Mouse (Mus musculus) T-helper 1 cell (primary cell): ENCODE data around the gene Zfp799.
"Not testable (repeated sequence)": the region's sequence is repeated elsewhere in the genome, so short reads cannot be mapped to it uniquely, and the experiment has no call there.

Experiments used
- in situ Hi-C: fragments of 300-600 bp; cut with MboI, MseI; formaldehyde crosslinking; loops from one replicate; pipeline ENCODE4 v1.15.1; 2025; ENCODE audit warnings: high pct_unique_total_duplicates

The Zfp799 gene

DNA sequence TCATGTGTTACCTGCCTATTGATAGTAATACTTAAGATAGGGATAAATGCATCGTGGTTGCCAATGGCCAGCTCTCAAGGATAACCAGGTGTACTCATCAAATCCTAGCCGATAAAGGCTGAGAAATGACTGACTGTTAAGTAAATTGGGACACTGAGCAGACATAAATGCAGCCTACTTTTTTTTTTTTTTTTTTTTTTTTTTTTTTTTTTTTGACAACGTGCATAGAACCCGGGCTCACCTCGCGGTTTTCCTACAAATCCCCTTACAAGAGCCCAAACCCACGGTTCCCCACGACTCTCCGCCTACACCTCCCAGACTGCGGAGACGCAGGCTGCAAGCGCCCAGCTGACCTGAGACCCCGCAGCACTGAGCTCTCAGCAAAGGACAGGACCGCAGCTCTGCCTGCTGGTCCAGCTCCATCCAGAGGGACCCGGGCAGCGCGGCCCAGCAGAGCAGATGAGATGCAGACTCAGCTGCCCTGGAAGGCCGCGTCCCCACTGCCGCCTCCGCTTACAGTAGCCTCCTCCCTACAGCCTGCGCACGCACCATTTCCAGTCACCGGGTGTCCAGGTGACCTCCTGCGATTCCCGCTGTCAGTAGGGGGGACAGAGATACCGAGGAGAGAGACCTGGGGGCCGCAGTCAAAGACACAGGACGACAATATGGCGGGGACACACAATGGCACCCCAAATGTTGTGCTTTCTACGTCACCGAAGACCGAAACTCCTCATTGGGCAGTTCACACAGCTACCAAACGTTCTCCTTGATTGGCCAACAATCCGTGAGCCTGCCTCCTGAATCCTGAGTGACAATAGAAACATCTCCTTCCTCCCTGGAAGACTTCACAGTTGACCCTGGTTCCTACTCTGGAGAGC, at the start of gene Zfp799:
TSS of gene Zfp799 (minus strand) at position 722 of the 878 bp plus-strand sequence.
- in situ Hi-C loops = no loop called here

DNA sequence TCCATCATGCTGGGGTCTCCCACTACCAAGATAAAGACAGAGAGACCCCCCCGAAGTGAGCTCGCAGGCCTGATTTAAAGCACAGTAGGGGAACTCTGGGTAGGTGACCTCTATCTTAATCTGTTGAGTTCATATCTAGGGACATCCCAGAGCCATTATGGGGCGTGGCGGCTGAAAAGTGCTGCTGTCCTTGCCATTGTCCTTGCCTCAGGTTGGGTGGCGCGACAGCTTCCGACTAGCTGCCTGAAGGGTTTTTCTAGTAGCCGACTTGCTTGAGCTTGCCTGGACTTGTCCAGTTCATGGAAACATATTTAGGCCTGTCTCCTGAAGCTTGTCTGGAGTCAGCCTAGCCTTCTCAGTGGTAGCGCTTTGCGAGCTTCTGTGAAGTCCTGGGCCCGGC, 48.7 kb upstream of the Zfp799 start:
- in situ Hi-C loops = no loop called here

DNA sequence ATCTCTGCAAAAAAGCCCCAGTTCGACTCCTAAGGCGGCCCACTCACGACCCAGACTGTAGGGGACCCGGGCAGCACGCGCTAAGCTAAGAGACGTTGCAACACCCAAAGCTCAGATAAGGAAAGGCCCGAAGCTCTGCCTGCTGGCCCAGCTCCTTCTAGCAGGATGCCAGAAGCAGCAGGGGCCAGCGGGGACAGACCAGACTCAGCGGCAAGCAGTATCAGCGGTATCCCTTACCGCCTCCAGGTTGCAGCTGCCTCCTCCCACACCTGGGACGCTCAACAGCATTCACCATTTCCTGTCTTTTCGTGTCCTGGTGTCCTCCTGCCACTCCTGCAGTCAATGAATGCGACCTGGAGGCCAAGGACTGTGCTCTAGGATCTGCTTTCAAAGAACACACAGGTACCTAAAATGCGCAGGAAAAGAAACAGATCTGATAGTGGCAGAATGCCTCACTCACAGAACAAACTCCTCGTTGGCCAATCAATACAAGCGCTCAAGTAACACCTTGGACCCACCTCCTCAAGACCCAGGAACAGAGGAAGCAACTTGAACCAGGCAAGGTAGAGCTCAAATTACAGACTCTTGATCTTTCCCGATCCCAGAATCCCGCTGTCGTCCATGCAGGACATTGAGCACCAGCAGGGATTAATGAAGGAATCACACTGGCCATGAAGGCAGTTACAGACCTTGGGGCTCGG, 47.6 kb upstream of the Zfp799 start:
- in situ Hi-C loops = no loop called here

DNA sequence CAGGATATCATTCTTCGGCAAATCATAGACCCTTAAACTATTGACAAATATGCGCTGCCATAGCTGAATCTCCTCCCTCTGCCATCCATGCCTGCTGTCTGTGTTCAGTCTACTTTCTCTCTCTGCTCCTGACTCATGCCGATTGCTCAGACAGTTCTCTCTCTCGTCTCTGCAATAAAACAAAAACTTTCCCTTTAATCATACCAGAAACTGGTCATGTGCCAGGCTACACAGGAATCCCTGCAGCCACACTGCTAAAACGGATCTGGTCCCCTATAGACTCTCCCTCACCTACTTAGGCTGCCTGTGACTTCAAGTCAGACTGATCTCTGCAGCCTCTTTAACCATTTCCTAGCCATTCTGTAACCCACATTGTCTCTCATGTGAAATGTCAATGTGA, 42.6 kb upstream of the Zfp799 start:
- in situ Hi-C loops = no loop called here

DNA sequence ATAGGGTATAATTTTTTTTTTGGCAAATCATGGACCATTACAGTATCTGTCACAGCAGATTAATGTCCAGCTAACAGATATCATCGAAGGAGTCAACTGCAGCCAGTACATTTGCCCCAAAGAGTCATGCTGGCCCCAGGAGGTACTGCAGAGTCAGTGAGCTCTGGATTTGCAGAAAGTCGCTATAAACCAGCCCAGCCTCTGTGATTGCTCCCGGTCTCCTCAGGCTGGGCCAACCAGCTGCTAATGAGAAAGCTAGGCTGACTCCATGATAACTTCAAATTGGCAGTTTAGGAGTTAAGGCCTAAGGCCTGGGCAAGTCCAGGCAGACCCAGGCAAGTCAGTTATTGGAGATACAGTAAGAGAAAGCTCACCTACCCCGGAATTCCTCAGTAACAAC, 42.0 kb upstream of the Zfp799 start:
- in situ Hi-C loops = no loop called here

DNA sequence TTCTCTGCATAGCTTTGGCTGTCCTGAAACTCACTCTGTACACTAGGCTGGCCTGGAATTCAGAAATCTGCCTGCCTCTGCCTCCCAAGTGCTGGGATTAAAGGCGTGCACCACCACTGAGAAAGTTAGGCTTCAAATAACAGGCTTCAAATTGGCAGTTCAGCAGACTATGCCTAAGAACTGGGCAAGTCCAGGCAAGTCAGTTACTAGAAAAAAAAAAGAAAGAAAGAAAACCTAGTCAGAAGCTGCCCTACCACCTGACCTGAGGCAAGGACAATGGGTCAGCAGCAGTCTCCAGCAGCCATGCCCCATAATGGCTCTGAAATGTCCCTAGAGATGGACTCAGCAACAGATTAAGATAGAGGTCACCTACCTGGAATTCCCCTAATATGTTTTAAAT, 41.4 kb upstream of the Zfp799 start:
- in situ Hi-C loops = no loop called here

DNA sequence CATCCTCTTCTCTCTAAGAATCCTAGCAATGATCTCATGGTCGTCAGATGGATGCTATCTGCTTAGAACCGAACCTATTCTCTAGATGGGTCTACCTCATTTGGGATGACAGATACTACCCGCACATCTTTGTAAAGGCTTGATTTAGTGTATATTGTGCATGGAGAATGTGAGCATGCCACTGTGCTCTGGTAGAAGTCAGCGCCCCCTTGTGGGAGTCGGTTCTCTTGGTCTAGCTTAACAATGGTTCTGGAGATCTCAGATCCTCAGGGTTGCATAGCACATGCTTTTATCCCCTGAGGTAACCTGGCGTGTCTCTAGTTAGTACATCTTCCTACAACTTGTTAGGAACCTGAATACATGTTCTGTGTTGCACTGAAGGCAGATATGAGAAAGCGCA, 37.2 kb upstream of the Zfp799 start:
- in situ Hi-C loops = loop anchor here (10.0 kb wide), 1 partner anchor 432 kb away; no protein-coding TSS in a partner anchor

DNA sequence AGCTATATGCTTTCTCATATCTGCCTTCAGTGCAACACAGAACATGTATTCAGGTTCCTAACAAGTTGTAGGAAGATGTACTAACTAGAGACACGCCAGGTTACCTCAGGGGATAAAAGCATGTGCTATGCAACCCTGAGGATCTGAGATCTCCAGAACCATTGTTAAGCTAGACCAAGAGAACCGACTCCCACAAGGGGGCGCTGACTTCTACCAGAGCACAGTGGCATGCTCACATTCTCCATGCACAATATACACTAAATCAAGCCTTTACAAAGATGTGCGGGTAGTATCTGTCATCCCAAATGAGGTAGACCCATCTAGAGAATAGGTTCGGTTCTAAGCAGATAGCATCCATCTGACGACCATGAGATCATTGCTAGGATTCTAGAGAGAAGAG, 26.7 kb upstream of the Zfp799 start:
- in situ Hi-C loops = not testable (repeated sequence)

DNA sequence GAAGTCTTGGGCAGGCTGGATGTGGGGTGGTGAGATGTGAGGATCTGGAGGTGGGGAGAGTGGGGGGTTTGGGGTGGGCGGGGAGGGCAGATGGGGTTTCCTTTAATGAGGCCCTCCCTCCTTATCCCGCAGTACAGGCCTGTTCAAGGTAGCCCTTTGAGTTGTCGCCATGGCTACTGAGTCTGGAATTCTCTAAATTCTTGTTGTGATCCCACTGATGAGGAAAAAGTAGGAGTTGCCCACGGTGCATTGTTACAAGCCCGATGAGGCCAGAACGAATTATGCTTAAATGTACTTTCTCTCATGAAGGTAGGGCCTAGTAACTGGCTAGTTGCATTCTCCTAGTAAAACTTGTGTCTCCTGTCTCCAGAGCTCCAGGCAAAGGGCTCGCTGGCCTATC, 21.5 kb upstream of the Zfp799 start:
- in situ Hi-C loops = no loop called here

DNA sequence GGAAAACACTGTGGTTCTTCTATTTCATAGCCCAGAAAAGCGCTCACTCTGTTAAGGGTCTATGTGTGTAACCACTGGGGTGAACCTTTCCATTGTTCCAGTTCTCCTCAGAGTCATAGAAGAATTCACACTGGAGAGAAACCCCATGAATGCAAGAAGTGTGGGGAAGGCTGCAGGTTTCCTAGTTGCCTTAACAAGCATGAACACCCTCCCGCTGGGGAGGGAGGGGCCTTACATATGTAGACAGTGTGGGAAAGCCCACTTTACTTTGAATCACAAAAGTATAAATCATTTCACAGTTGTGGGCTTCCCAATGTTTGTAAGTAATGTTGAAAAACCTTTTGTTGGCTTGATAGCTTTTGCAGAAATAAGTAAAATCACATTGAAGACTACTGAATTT, 11.3 kb upstream of the Zfp799 start:
- in situ Hi-C loops = loop anchor here (10.0 kb wide), 1 partner anchor 1443 kb away; the partner anchor contains the start of gene H2-Aa

DNA sequence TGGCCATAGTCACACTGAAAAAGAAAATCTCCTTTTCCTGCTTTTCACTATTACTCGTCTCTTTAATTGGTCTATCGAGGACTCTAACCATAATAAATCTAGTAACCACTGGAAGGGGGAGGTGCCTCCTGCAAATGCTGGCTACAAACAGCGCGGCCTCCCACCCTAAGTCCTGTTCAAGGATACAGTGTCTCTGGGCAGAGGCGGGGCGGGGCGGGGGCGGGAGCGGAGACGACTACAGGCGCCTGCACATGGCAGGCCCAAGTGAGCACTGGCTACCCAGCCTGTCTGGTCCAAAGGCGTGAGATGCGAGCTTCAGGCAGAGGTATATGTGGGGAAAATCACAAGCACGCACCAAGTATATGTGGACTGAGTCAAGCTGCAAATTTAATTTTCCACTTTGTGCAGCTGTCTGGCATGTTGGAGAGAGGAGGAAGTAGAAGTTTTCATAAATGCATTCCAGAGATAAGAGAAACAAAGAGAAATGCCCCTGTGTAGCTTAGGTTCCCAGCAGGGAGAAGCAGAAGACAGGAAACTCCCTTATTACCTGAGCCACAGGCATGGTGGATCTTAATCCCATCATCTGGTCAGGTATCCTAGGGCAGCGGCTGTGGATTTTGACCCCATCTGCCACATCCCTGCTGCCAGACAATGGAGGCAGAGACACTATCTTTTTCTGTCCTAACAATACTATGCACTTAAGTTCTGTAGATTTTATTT, 9.2 kb upstream of the Zfp799 start:
- in situ Hi-C loops = no loop called here

DNA sequence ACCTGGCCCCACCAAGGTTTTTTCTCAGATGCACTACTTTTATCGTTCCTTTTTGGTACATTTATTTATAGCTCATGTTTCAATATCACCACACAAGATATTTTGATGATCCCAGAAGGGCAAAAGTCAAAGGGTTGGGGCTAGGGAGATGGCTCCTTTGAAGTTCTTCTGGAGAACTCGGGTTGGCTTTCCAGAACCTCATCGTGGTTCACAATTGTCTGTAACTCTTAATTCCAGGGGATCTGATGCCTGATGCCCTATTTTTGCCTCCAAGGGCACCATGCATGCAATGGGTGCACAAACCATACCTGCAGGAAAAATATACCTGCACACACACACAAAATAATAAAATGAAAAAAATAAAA, 339 bp upstream of the Zfp799 start:
- in situ Hi-C loops = no loop called here

DNA sequence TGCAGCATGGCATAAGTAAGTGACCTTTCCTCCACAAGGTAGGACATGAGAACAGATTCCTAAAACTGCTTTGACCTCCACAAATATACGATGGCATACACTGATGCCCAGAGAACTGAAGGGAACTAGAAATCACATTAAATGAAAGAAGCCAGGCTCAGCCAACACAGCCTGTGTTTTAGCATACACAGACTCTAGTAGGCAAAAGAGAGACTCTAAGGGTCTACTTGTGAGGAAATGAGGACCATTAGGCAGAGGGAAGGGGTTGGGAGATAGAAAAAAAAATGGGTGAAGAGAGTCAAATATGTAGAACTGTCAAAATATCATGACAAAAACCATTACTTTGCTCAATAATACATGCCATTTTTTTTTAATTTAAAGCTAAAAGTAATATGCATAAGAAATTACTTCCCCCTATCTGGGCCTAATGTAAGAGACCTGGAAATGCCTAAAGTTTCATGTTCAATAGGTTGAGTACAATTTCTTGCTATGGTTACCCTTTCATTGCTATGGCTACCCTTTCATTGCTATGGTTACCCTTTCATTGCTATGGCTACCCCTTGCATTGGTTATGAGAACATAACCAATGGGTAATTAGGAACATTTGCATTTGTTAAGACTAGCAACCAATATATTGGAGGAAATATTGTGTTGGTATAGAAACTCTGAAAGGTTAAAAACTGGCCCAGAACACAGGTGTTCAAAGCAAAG, 13.8 kb downstream of the Zfp799 start:
- in situ Hi-C loops = no loop called here

DNA sequence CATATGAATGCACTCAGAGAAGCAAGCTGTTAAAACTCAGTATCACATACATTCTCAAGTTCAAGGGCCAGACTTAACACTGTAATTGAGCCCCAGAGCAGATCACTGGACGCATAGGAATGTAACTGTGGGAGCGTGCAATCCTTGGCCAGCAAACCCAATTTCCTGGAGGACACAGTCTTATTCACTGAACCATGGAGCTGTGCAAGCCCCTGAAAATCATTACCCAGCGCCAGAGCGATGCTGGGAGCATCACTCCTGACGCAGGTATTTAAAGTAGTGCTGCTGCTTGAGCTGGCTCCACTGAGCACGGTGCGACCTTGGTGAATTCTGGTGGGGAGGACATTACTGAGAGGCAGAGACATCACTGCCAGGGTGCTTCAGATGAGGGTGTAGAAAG, 15.9 kb downstream of the Zfp799 start:
- in situ Hi-C loops = no loop called here

DNA sequence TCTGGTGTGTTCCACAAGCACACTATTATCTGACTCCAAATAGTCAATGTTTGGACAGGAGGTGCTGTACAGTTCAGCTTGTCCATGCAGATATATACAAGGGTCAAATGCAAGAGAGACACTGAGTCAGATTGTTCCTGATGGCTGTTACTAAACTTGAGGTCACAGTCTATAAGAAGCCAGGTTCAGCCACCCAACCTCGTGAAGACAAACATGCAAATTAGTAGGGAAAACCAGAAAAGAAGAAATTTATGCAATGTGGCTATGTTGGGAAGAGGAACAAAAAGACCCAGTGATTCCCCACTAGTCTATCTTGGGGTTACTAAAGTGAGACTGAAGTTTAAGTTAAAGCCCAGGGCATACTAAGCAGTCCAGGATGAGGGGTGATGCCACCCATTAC, 19.4 kb downstream of the Zfp799 start:
- in situ Hi-C loops = no loop called here

DNA sequence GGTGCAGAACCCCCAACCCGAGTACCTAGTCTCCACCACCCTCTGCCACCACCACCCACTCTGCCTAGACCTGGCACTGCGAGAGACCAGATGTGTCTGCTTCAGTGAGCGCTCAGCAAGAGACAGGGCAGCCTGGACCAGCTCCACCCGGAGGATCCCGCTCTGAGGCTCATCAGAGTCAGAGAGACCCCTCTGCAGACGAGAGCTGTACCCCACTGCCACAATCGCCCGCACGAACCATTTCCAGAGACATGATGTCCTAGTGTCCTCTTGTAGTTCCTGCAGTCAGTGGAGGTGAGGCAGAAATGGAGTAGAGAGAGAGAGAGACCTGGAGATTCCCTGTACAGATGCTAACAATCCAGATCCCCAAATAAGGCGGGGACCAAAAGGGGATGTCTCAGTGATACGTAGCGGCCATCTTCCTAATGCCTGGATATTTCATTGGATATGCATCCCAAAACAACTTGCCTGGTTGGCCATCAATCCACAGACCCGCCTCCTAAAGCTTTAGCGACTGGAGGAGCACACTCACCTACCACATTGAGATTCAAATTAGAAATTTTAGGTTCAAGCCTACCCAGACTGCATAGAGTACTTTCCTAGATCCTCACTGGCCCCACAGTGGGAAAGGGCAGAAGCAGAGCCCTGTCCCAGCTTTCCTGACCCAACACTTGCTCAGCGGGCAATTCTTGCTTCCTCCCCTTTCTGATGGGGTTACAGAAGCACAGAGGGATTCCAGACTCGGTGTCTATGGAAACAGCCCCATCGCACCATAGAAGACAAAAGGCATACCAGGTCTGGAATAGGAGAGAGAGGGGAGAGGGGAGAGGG, 20.3 kb downstream of the Zfp799 start, which contains the start of gene Zfp811:
TSS of gene Zfp811 (minus strand) at position 388 of the 831 bp plus-strand sequence.
- in situ Hi-C loops = no loop called here

DNA sequence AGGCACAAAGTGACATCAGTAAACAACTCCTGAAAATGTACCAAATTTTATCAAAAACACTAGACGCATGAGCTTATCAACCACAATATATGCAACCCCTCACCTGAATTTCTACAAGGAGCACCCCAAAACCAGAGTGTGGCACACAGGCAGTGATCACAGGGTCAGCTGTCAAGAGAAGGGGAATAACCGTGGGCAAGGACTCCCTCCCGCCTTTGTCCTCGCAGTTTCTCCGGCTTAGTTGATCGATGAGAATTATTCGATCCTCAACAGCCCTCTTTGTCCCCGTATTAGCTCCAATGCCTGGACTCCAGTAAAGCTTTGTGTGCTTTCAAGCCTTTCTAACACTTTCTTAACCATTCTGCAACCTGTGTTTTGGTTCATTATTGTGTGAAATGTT, 21.1 kb downstream of the Zfp799 start:
- in situ Hi-C loops = no loop called here

DNA sequence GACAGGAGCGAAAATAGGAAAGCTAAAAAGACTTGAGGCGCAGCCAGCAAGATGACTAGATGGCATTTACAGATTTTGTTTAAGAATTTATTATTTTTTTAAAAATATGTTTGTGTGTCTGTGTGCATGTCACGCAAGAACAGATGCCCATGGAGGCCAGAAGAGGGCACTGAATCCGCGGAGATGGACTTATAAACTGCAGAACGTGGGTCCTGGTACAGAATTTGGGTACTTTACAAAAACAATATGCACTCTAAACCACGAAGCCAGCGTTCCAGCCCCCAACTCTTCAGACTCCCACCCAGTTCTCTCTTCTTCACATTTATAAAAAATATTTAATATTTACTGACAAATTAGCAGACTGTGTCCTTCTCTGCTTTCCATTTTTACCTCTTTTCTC, 40.8 kb downstream of the Zfp799 start:
- in situ Hi-C loops = no loop called here

DNA sequence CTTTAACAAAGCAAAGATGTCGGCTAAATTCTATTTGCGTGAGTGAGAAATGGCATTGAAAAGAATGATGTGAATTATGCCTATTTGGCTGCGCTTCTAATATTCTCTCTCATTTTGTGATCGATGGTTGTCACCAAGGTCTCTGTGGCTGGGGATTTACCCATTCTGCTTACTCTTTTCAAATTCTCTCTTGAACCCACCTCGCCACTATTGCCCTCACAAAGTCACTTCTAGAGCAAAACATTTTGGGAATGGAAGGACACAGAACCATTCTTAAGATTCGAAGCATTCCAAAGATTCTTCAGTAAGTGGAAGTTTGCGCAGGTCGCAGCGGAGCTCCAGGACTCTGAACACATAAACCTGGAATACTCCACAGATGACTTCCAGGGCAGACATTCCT, 41.5 kb downstream of the Zfp799 start:
- in situ Hi-C loops = no loop called here

DNA sequence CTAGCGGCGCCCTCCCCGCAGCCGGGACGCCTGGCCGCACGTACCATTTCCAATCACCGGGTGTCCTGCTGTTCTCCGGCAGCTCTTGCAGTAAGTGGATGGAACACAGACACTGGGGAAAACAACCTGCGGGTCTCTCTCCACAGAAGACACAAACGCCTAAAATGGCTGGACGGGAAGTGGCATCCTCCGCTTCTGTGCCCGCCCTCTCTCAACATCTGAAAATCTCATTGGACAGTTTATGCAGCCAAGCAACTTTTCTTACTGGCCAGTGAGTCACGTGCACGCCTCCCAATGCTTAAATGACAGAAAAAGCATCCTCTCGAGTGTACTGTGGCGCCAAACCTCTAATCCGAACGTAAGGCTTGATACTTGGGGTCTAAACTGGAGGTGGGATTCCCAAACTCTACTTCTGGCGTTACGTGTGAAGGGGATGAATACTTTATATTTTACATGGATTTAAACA, 41.9 kb downstream of the Zfp799 start, which contains the start of gene Zfp871:
TSS of gene Zfp871 (minus strand) at position 194 of the 466 bp plus-strand sequence.
- in situ Hi-C loops = no loop called here
